Mouse (Mus musculus) G1E (cell line): Measurements from ENCODE around the gene Myoz2. TPM values are rescaled to one million over a fixed set of nuclear protein-coding genes. Genes with fewer than 3 reads are reported as not detected.

Experiments
- ATAC-seq: 2 replicates; pipeline ENCODE4 v1.8.0; 2016; ENCODE audit warnings: mild to moderate bottlenecking; ENCODE audit not compliant: insufficient number of reproducible peaks, poor library complexity, low FRiP score, severe bottlenecking; ENCODE audit errors: extremely low read depth
- DNase-seq: peaks from one replicate; pipeline ENCODE4 v3.0.0; 2012; ENCODE audit warnings: low spot score
- H3K27me3 ChIP-seq: 2 replicates; pipeline ENCODE4 v1.6.1; 2012; ENCODE audit warnings: mild to moderate bottlenecking, low read length, inconsistent platforms; ENCODE audit not compliant: insufficient read depth
- H3K36me3 ChIP-seq: replicated peaks from 2 replicates; pipeline ENCODE3; 2012; ENCODE audit warnings: mild to moderate bottlenecking, inconsistent platforms
- H3K4me1 ChIP-seq: 2 replicates; pipeline ENCODE4 v1.6.1; 2012; ENCODE audit warnings: low read depth, low read length, inconsistent platforms, mixed read lengths; ENCODE audit not compliant: insufficient read depth
- H3K4me3 ChIP-seq: 2 replicates; pipeline ENCODE4 v1.5.1; 2012; ENCODE audit warnings: low read depth, mild to moderate bottlenecking, inconsistent platforms, low read length, moderate library complexity, mixed read lengths
- H3K9me3 ChIP-seq: replicated peaks from 2 replicates; pipeline ENCODE4 v1.6.1; 2012; ENCODE audit warnings: inconsistent platforms
- CTCF ChIP-seq: IDR thresholded peaks from 2 replicates; pipeline ENCODE4 v1.5.1; 2012; ENCODE audit warnings: low read depth, low read length, inconsistent platforms, mixed read lengths
- GATA1 ChIP-seq: IDR thresholded peaks from 2 replicates; pipeline ENCODE4 v1.6.1; 2012; ENCODE audit warnings: borderline replicate concordance, low read length, inconsistent platforms, mixed read lengths
- GATA2 ChIP-seq: IDR thresholded peaks from 2 replicates; pipeline ENCODE4 v1.6.1; 2012; ENCODE audit warnings: low read depth, low read length, inconsistent platforms, borderline replicate concordance
- POLR2AphosphoS5 ChIP-seq: IDR thresholded peaks from 2 replicates; pipeline ENCODE4 v1.6.1; 2012; ENCODE audit warnings: low read depth, low read length, inconsistent platforms; ENCODE audit not compliant: insufficient replicate concordance
- TAL1 ChIP-seq: conservative IDR thresholded peaks from 2 replicates; pipeline ENCODE4 v1.6.1; 2012; ENCODE audit warnings: low read depth, low read length, inconsistent platforms, mixed read lengths
- polyA plus RNA-seq: library from polyadenylated mRNA; stranded (reverse); fragments of >175 nt; gene quantifications from 2 replicates; pipeline ENCODE4 v1.2.3, GENCODE M21; 2012
- total RNA-seq, 2 experiments: library from RNA; stranded (forward) in 1 of 2; stranded (reverse) in 1 of 2; fragments of 200-1000 nt in 1 of 2; fragments of >200 nt in 1 of 2; fragmentation: Nextera tagmentation in 1 of 2; gene quantifications; 2 replicates each; pipeline ENCODE4 v1.2.3; 2014 to 2017

Gene Myoz2
- total and polyA plus RNA-seq, 3 experiments = 0.22 TPM; not detected in 2

GRCm38 (mm10) chr3:123018792-123019191 lies 16.0 kb downstream of the Myoz2 start:
- TF ChIP-seq CTCF = no peak
- no peak for TF ChIP-seq TAL1
- no peak for TF ChIP-seq GATA2
- no peak for TF ChIP-seq GATA1
- TF ChIP-seq POLR2AphosphoS5 = no peak
- H3K27me3 ChIP-seq = peaks cover 5% of the 10 kb centered on the region; the same call in 1 of the 2 replicates
- no peak overlapping the region for H3K4me3 ChIP-seq
- ATAC-seq (no peak), DNase-seq (no peak)
- H3K9me3 ChIP-seq = no peaks in the 10 kb centered on the region
- H3K4me1 ChIP-seq = no peaks in the 10 kb centered on the region
- H3K36me3 ChIP-seq = no peaks in the 10 kb centered on the region

- no peak for DNase-seq
- ATAC-seq = no peak
- no peaks in the 10 kb centered on the region for H3K36me3 ChIP-seq
- no peaks in the 10 kb centered on the region for H3K9me3 ChIP-seq
- TF ChIP-seq GATA1 (no peak), CTCF (no peak), POLR2AphosphoS5 (no peak), GATA2 (no peak), TAL1 (no peak)
- H3K27me3 ChIP-seq = no peaks in the 10 kb centered on the region; the same call in 1 of the 2 replicates
- H3K4me1 ChIP-seq = no peaks in the 10 kb centered on the region
- H3K4me3 ChIP-seq = no peak overlapping the region
These were observed 21.3 kb downstream of the Myoz2 start for GRCm38 (mm10) chr3:123013476-123013875.

- H3K4me3 ChIP-seq = no peak overlapping the region
- peaks cover 2% of the 10 kb centered on the region; the same call in 1 of the 2 replicates for H3K27me3 ChIP-seq
- TF ChIP-seq CTCF = no peak
- no peak for TF ChIP-seq GATA1
- TF ChIP-seq POLR2AphosphoS5 = no peak
- no peak for TF ChIP-seq TAL1
- TF ChIP-seq GATA2 = no peak
- no peaks in the 10 kb centered on the region for H3K9me3 ChIP-seq
- DNase-seq (no peak), ATAC-seq (no peak)
- no peaks in the 10 kb centered on the region for H3K36me3 ChIP-seq
- H3K4me1 ChIP-seq = no peaks in the 10 kb centered on the region
These were observed 25.4 kb downstream of the Myoz2 start for GRCm38 (mm10) chr3:123009417-123009816.

- Histone ChIP-seq H3K4me3 (no peak overlapping the region), H3K9me3 (no peaks in the 10 kb centered on the region), H3K4me1 (no peaks in the 10 kb centered on the region), H3K27me3 (peaks cover 2% of the 10 kb centered on the region; the same call in 1 of the 2 replicates), H3K36me3 (no peaks in the 10 kb centered on the region)
- DNase-seq (no peak), ATAC-seq (no peak)
- TF ChIP-seq TAL1 (no peak), POLR2AphosphoS5 (no peak), GATA2 (no peak), CTCF (no peak), GATA1 (no peak)
These were observed 27.4 kb downstream of the Myoz2 start for GRCm38 (mm10) chr3:123007386-123007785.

- Histone ChIP-seq H3K36me3 (no peaks in the 10 kb centered on the region), H3K4me3 (no peak overlapping the region), H3K27me3 (peaks cover 5% of the 10 kb centered on the region; the same call in 1 of the 2 replicates), H3K4me1 (no peaks in the 10 kb centered on the region), H3K9me3 (no peaks in the 10 kb centered on the region)
- no peak for TF ChIP-seq GATA1
- no peak for TF ChIP-seq TAL1
- TF ChIP-seq CTCF = no peak
- TF ChIP-seq GATA2 = no peak
- no peak for TF ChIP-seq POLR2AphosphoS5
- no peak for ATAC-seq
- no peak for DNase-seq
These were observed 33.8 kb downstream of the Myoz2 start for GRCm38 (mm10) chr3:123001053-123001452.

GRCm38 (mm10) chr3:122998511-122998910 lies 36.3 kb downstream of the Myoz2 start:
- Histone ChIP-seq H3K9me3 (no peaks in the 10 kb centered on the region), H3K4me3 (no peak overlapping the region), H3K36me3 (no peaks in the 10 kb centered on the region), H3K27me3 (peaks cover 5% of the 10 kb centered on the region; the same call in 1 of the 2 replicates), H3K4me1 (no peaks in the 10 kb centered on the region)
- no peak for ATAC-seq
- TF ChIP-seq POLR2AphosphoS5 = no peak
- TF ChIP-seq CTCF = no peak
- no peak for TF ChIP-seq GATA1
- no peak for TF ChIP-seq GATA2
- TF ChIP-seq TAL1 = no peak
- no peak for DNase-seq

- no peak for DNase-seq
These were observed 37.8 kb downstream of the Myoz2 start for GRCm38 (mm10) chr3:122996968-122997367.

More at GRCm38 (mm10) chr3:122996968-122997367, 37.8 kb downstream of the Myoz2 start:
- Histone ChIP-seq H3K9me3 (no peaks in the 10 kb centered on the region), H3K4me1 (peaks cover under 1% of the 10 kb centered on the region; the same call in 1 of the 2 replicates), H3K4me3 (no peak overlapping the region), H3K36me3 (no peaks in the 10 kb centered on the region), H3K27me3 (peaks cover 6% of the 10 kb centered on the region)
- ATAC-seq = no peak
- TF ChIP-seq POLR2AphosphoS5 = no peak
- TF ChIP-seq TAL1 = no peak
- no peak for TF ChIP-seq GATA2
- TF ChIP-seq GATA1 = no peak
- no peak for TF ChIP-seq CTCF
